Mouse (Mus musculus) kidney, adult 8-10 months (tissue): ENCODE measurements around the gene Cfap61.
A peak's percentile ranks its signal among the peaks of the same experiment; 100 is the strongest.

Experiments used
- DNase-seq, 2 experiments: peaks; one replicate each; pipeline ENCODE4 v3.0.0; 2022

Gene Cfap61

GRCm38 (mm10) chr2:146223176-146223905 is 288.8 kb downstream of the Cfap61 start:
- no peak for DNase-seq

- DNase-seq = no peak
Observed at GRCm38 (mm10) chr2:146224141-146224540, 289.6 kb downstream of the Cfap61 start.

GRCm38 (mm10) chr2:146225818-146226217 is 291.2 kb downstream of the Cfap61 start:
- DNase-seq = no peak

- DNase-seq = peak; percentile 26 to 40
Observed at GRCm38 (mm10) chr2:146226484-146226883, 291.9 kb downstream of the Cfap61 start.

- DNase-seq = no peak
Observed at GRCm38 (mm10) chr2:146227646-146228045, 293.1 kb downstream of the Cfap61 start.

- no peak for DNase-seq
Observed at GRCm38 (mm10) chr2:146228435-146228834, 293.9 kb downstream of the Cfap61 start.

GRCm38 (mm10) chr2:146231485-146231884 is 296.9 kb downstream of the Cfap61 start:
- DNase-seq = no peak

GRCm38 (mm10) chr2:146239196-146239747 is 304.7 kb downstream of the Cfap61 start:
- no peak for DNase-seq

GRCm38 (mm10) chr2:146244049-146244448 is 309.5 kb downstream of the Cfap61 start:
- no peak for DNase-seq

GRCm38 (mm10) chr2:146245401-146245800 is 310.8 kb downstream of the Cfap61 start:
- DNase-seq = no peak

- no peak for DNase-seq
Observed at GRCm38 (mm10) chr2:146246409-146247075, 312.0 kb downstream of the Cfap61 start.

GRCm38 (mm10) chr2:146247576-146247975 is 313.0 kb downstream of the Cfap61 start:
- no peak for DNase-seq

GRCm38 (mm10) chr2:146249033-146249432 is 314.4 kb downstream of the Cfap61 start:
- DNase-seq = no peak

- no peak for DNase-seq
Observed at GRCm38 (mm10) chr2:146250236-146250904, 315.8 kb downstream of the Cfap61 start.

GRCm38 (mm10) chr2:146254387-146254786 is 319.8 kb downstream of the Cfap61 start:
- no peak for DNase-seq

- DNase-seq = no peak
Observed at GRCm38 (mm10) chr2:146255636-146256035, 321.1 kb downstream of the Cfap61 start.

GRCm38 (mm10) chr2:146256321-146256875 is 321.8 kb downstream of the Cfap61 start:
- no peak for DNase-seq

GRCm38 (mm10) chr2:146257037-146257436 is 322.5 kb downstream of the Cfap61 start:
- DNase-seq = no peak

GRCm38 (mm10) chr2:146257609-146258008 is 323.0 kb downstream of the Cfap61 start:
- no peak for DNase-seq

- no peak for DNase-seq
Observed at GRCm38 (mm10) chr2:146258736-146259469, 324.3 kb downstream of the Cfap61 start.

GRCm38 (mm10) chr2:146259787-146260560 is 325.4 kb downstream of the Cfap61 start:
- DNase-seq = no peak

GRCm38 (mm10) chr2:146261146-146261545 is 326.6 kb downstream of the Cfap61 start:
- DNase-seq = no peak
